Mouse (Mus musculus): ENCODE measurements around the gene Prlr. TPM values are rescaled to one million over a fixed set of nuclear protein-coding genes. Genes with fewer than 3 reads are reported as not detected.

The Prlr gene
- total and polyA plus RNA-seq, 3 experiments = not detected

GRCm38 (mm10) chr15:10379757-10380458, 202.9 kb downstream of the Prlr start:
- Histone ChIP-seq H3K4me3 (ENCODE audit: control insufficient read depth in 1 of 2, insufficient read depth in 1 of 2, low read depth in 2 of 2, low read length in 2 of 2) (no peak overlapping the region), H3K4me1 (ENCODE audit: control insufficient read depth in 1 of 2, insufficient read depth in 2 of 2, low read length in 2 of 2) (no peaks in the 10 kb centered on the region), H3K9me3 (replicated peaks; ENCODE audit: insufficient read depth, low read length) (no peaks in the 10 kb centered on the region), H3K27ac (ENCODE audit: control insufficient read depth, low read depth, low read length) (no peak overlapping the region), H3K27me3 (ENCODE audit: control insufficient read depth in 1 of 2, insufficient read depth in 2 of 2, low read length in 2 of 2) (peaks cover 0 to 2% of the 10 kb centered on the region in 2 experiments; a peak in 3 of 4 replicates), H3K36me3 (ENCODE audit: control insufficient read depth in 1 of 2, insufficient read depth in 2 of 2, low read length in 2 of 2) (no peaks in the 10 kb centered on the region), H3K9ac (ENCODE audit: control insufficient read depth, low read depth, low read length, poor library complexity, severe bottlenecking) (no peak overlapping the region), H3K79me2 (ENCODE audit: control insufficient read depth, insufficient read depth, low read length, poor library complexity) (no peaks in the 10 kb centered on the region)
- no peak for DNase-seq (ENCODE audit: low read depth, low spot score)
- no peak for TF ChIP-seq USF1 (IDR thresholded peaks at IDR 0.05; ENCODE audit: low read depth, low read length)
- TF ChIP-seq GATA1 (IDR thresholded peaks at IDR 0.05; ENCODE audit: low read depth, low read length) = no peak
- TF ChIP-seq POLR2AphosphoS5 (IDR thresholded peaks at IDR 0.05; ENCODE audit: borderline replicate concordance, low read depth, low read length) = no peak
- TF ChIP-seq SIN3A (IDR thresholded peaks at IDR 0.05; ENCODE audit: low read length) = no peak
- no peak for TF ChIP-seq CHD2 (IDR thresholded peaks at IDR 0.05; ENCODE audit: low read length)
- TF ChIP-seq POLR2AphosphoS2 (IDR thresholded peaks at IDR 0.05; ENCODE audit: low read length) = no peak
- no peak for TF ChIP-seq TCF12 (IDR thresholded peaks at IDR 0.05; ENCODE audit: low read depth, low read length)
- no peak for TF ChIP-seq ETS1 (IDR thresholded peaks at IDR 0.05; ENCODE audit: low read depth, low read length)
- TF ChIP-seq NELFE (IDR thresholded peaks at IDR 0.05; ENCODE audit: low read depth, low read length) = no peak
- no peak for TF ChIP-seq GABPA (IDR thresholded peaks at IDR 0.05; ENCODE audit: low read depth, low read length)
- no peak for TF ChIP-seq MYB (IDR thresholded peaks at IDR 0.05; ENCODE audit: low read depth, low read length)
- TF ChIP-seq BHLHE40 (IDR thresholded peaks at IDR 0.05; ENCODE audit: borderline replicate concordance, low read depth, low read length) = no peak
- no peak for TF ChIP-seq ZC3H11A (IDR thresholded peaks at IDR 0.05; ENCODE audit: low read depth, low read length)
- TF ChIP-seq EP300 (IDR thresholded peaks at IDR 0.05; ENCODE audit: low read depth in 1 of 2, low read length in 2 of 2) = no peak
- TF ChIP-seq E2F4 (IDR thresholded peaks at IDR 0.05; ENCODE audit: borderline replicate concordance, low read depth, low read length) = no peak
- no peak for TF ChIP-seq MYC (IDR thresholded peaks at IDR 0.05; ENCODE audit: low read depth, low read length)
- TF ChIP-seq MAZ (IDR thresholded peaks at IDR 0.05; ENCODE audit: low read depth, low read length) = no peak
- no peak for TF ChIP-seq RAD21 (IDR thresholded peaks at IDR 0.05; ENCODE audit: low read depth, low read length)

GRCm38 (mm10) chr15:10387263-10387662, 210.2 kb downstream of the Prlr start:
- Histone ChIP-seq H3K36me3 (ENCODE audit: control insufficient read depth in 1 of 2, insufficient read depth in 2 of 2, low read length in 2 of 2) (no peaks in the 10 kb centered on the region), H3K9me3 (replicated peaks; ENCODE audit: insufficient read depth, low read length) (no peaks in the 10 kb centered on the region), H3K9ac (ENCODE audit: control insufficient read depth, low read depth, low read length, poor library complexity, severe bottlenecking) (no peak overlapping the region), H3K79me2 (ENCODE audit: control insufficient read depth, insufficient read depth, low read length, poor library complexity) (no peaks in the 10 kb centered on the region), H3K27me3 (ENCODE audit: control insufficient read depth in 1 of 2, insufficient read depth in 2 of 2, low read length in 2 of 2) (no peaks in the 10 kb centered on the region; a peak in 1 of 4 replicates), H3K4me3 (ENCODE audit: control insufficient read depth in 1 of 2, insufficient read depth in 1 of 2, low read depth in 2 of 2, low read length in 2 of 2) (no peak overlapping the region), H3K4me1 (ENCODE audit: control insufficient read depth in 1 of 2, insufficient read depth in 2 of 2, low read length in 2 of 2) (no peaks in the 10 kb centered on the region), H3K27ac (ENCODE audit: control insufficient read depth, low read depth, low read length) (no peak overlapping the region)
- no peak for DNase-seq (ENCODE audit: low read depth, low spot score)
- no peak for TF ChIP-seq ZNF384 (IDR thresholded peaks at IDR 0.05; ENCODE audit: low read depth, low read length)
- TF ChIP-seq TCF12 (IDR thresholded peaks at IDR 0.05; ENCODE audit: low read depth, low read length) = no peak
- TF ChIP-seq CHD1 (IDR thresholded peaks at IDR 0.05; ENCODE audit: low read depth, low read length) = no peak
- TF ChIP-seq USF1 (IDR thresholded peaks at IDR 0.05; ENCODE audit: low read depth, low read length) = no peak
- no peak for TF ChIP-seq MYC (IDR thresholded peaks at IDR 0.05; ENCODE audit: low read depth, low read length)
- no peak for TF ChIP-seq HCFC1 (IDR thresholded peaks at IDR 0.05; ENCODE audit: low read depth, low read length)

Other genes starting within 250 kb of the Prlr start
- not detected in 2 replicates for gene Gm21973, start 148.1 kb downstream of the Prlr start, total RNA-seq (2012; rRNA removed)
- gene Gm21973, start 148.1 kb downstream of the Prlr start, polyA plus RNA-seq (2012; ENCODE audit: insufficient read depth in 1 of 2, insufficient read length in 2 of 2, low read depth in 1 of 2, low replicate concordance in 2 of 2, missing spikeins in 1 of 2) = not detected
- not detected in 2 replicates for gene Agxt2, start 181.3 kb downstream of the Prlr start, total RNA-seq (2012; rRNA removed)
- gene Agxt2, start 181.3 kb downstream of the Prlr start, polyA plus RNA-seq (2012; ENCODE audit: insufficient read depth in 1 of 2, insufficient read length in 2 of 2, low read depth in 1 of 2, low replicate concordance in 2 of 2, missing spikeins in 1 of 2) = not detected

Measured in MEL (cell line).